Mouse (Mus musculus): ENCODE measurements at regions not wholly inside any gene's neighbourhood (a gene's known extent, or its start where the extent isn't known, plus 50 kb on each side); places are given as distances from the start of the nearest gene placed in this dataset.

GRCm38 (mm10) chr12:52400099-52400498 is 103.7 kb upstream of the Arhgap5 start:
- no peak for DNase-seq (ENCODE audit: low spot score)

- DNase-seq (ENCODE audit: low spot score) = no peak
Observed at GRCm38 (mm10) chr12:52402711-52403110, 101.1 kb upstream of the Arhgap5 start.

DNA sequence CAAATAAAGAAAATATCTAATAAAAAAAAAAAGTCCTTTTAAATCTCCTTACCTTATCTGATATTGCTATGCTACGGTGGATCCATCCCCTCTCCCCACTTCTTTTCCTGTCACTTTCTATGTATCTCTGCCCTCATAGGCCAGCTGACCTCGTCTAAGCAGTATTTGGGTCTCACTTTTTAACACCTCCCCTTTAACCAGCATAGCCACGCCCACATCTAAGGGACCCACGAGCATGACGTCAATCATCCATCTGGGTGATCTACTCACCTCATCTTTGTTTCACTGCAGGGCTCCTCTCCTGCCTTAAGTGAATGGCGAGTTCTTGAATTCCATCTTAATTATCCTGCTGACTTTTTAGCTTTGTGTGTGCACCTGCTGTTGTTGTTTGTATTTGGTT is 97.4 kb upstream of the Arhgap5 start:
- DNase-seq (ENCODE audit: low spot score) = no peak

GRCm38 (mm10) chr12:52408307-52408895 is 95.4 kb upstream of the Arhgap5 start:
- no peak for DNase-seq (ENCODE audit: low spot score)

- no peak for DNase-seq (ENCODE audit: low spot score)
Observed at GRCm38 (mm10) chr12:52409221-52409620, 94.6 kb upstream of the Arhgap5 start.

DNA sequence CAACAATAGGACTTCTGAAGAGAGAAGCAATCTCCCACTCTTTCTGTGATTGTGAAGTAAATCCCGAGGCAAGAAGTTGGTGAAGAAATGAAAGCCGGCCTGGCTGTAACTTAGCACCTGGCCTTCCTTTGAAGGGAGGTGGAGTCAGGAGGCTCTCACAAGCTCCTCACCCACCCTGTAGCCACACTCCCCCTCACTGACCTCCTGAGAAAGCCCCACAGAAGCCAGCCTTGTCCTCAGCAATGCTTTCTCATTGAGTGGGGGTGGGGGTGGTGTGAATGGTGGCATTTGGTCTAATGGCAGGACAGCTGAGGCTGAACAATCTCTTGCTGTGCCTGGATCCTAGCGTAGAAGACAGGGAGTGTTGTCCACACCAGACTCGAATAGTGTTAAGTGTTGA is 91.6 kb upstream of the Arhgap5 start:
- DNase-seq (ENCODE audit: low spot score) = no peak

GRCm38 (mm10) chr12:52413046-52413473 is 90.7 kb upstream of the Arhgap5 start:
- no peak for DNase-seq (ENCODE audit: low spot score)

- no peak for DNase-seq (ENCODE audit: low spot score)
Observed at GRCm38 (mm10) chr12:52422729-52423128, 81.0 kb upstream of the Arhgap5 start.

DNA sequence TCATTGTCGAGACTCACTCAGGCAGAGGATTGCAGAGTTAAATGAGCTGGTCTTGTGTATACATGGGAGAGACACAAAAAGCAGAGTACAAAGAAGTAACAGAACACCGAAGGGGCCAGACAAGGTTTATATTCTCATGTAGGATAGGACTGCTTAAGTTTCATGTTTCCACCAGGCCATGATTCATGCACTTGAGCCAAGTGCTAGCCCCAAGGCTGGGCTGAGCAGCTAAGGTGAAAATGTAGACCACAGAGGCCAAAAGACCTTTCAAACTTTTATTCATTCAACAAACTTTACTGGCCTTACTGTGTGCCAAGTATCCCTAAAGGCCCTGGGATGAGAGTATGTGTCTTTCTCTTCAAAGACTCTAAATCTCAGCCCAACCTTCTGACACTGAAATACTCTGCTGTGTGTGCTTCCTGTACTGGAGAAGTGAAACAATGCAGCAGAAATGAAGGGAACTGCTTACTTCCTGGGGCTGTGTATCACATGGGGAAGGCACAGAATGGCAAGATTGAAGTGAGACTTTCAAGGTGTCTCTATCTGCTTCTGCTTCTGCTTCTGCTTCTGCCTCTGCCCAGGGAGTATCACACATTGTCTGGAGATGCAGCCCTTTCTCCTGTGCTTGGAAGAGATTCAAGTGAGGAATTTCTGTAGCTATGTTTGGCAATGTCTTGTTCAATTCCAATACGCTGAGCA is 79.3 kb upstream of the Arhgap5 start:
- DNase-seq (ENCODE audit: low spot score) = no peak

- DNase-seq (ENCODE audit: low spot score) = no peak
Observed at GRCm38 (mm10) chr12:52429935-52430334, 73.8 kb upstream of the Arhgap5 start.

DNA sequence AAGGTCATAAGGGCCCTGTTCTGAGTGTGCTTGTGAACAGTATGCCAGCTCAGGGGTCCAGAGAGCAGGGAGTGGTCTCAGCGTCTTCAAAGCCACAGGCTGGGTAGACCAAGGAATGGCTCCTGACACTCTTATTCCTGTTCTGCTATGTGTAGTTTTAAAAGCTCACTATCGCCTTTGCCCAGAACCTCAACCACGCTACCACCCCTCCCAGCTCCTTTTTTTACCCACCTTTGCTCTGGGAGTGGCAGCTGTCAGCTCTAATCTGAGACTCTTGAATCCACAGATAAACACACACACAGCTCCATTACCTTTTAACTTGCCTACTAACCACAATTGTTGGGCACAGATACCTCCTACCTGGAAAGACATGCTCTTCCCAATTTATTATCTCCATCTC is 71.8 kb upstream of the Arhgap5 start:
- no peak for DNase-seq (ENCODE audit: low spot score)

DNA sequence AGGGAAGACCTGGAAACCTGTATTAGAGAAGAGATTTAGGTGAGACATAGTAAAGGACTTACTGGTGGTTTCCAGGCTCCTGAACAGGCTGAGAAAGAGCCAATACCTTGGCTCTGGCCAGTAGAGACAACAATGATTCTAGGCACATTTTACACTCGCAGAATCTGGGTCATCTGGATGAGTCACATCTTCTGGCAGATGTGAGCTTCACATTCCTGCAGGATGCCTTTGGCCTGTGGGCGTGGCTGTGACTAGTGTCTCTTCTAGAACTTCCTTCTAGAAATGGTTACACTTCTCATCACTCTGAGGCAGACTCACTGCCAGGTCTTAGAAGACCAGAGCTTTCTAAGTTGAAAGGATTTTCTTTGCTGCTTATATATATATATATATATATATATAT is 69.8 kb upstream of the Arhgap5 start:
- no peak for DNase-seq (ENCODE audit: low spot score)

DNA sequence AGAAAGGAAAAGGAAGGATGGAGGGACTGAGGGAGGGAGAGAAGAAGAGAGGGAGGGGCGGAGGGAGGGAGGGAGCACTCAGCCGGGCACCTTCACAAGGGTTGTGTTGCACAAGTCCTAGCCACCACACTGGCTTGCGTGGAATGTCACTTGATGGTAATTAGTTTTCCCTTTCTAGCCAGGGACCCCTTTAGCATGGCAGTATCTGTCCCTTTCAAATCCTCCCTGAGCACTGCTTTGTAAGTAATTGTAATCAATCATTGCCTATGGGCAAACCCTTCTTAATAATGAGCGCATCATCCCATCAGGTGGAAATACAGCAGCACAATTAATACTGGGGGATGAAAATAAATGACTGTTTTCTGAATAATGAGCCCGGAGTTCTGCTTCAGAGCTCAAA is 68.5 kb upstream of the Arhgap5 start:
- no peak for DNase-seq (ENCODE audit: low spot score)

DNA sequence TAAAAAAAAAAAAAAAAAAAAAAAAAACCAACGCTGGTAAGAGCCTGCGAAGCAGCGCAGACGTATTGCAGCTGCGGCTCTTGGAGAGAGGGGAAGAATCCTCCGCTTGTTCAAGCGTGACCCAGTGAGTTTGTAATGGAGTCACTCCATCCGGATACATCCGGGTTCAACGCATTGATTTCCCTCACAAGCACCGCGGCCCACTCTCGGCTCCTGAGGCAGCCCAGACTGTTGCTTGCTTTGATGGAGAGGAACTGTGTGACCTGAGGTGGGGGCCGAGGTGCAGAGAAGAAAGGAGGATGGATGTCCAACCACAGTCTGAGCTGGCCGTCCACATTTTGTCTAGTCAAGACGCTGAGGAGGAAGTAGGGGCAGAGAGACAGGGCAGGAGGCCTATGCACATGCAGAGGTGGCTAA is 68.0 kb upstream of the Arhgap5 start:
- no peak for DNase-seq (ENCODE audit: low spot score)

DNA sequence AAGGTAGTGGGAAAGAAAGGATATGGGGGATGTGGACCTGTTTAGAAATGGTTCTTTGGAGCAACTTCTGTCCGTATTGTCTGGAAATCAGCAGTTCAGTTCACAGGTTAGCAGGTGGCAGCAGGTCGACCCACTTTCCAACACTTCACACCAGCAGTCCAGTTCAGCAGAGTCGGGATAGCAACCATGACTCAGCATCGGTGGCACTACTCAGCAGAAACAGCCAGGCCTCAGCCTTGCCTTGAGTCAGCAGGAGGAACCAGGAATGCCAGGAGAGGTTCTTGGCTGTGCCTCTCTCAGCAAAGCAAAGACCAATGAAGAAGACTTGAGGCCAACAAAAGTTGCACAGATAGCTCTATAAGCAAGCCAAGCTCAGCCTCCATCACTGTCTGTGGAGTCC is 66.8 kb upstream of the Arhgap5 start:
- no peak for DNase-seq (ENCODE audit: low spot score)

DNA sequence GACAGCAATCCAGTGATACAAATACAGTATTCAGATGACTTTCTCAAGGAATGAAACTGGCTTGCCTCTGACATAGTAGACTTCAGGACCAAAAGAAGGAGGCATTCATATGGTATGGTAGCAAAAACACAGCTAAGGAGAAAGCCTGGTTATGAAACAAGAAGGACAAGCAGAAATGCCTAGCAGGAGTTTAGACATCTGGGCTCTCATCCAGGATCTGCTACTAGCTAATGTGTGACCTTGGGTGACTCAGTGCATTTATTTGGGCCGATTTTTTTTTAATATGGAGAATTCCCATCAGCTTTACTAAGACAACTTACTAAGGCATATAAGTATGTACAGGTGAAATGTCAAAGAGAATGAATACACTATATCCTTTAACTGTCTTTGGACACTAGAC is 64.5 kb upstream of the Arhgap5 start:
- no peak for DNase-seq (ENCODE audit: low spot score)

GRCm38 (mm10) chr12:52440868-52441365 is 62.9 kb upstream of the Arhgap5 start:
- DNase-seq (ENCODE audit: low spot score) = no peak

DNA sequence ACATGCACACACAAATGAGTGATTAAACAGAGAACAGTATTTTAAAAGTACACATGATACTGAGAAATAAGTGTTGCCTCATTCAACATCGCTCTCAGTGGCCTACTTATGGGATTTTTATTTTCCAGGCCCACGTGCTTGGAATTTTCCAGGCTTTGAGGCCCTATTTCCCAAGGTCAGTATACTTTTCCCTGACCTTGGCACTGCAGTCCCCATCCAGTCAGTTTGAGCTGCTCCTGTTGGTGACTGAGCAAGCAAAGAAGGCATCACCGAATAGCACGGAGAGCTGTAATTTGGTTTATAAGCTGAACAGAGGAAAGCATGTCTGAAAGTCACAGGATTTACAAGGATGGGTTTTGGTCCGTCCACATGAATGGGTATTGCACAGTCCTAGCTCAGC is 61.4 kb upstream of the Arhgap5 start:
- DNase-seq (ENCODE audit: low spot score) = no peak

DNA sequence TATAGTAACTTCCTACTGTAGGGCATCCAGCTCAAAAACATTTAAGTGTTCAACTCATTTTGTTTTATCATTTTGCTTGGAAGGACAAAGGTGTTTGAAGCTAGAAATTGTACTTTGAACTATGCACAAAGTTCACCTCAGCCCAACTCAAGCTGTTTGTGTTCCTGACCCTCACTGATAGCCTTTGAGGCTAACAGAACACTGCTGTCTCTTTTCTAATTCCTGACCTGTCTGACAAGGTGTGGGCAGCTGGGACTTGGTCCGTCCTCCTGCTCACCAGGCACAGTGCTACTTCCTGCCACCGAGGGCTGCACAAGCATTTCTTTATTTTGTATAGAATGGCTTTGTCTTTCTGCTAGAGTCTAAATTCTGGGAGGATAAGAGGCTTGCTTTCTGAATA is 58.0 kb upstream of the Arhgap5 start:
- DNase-seq (ENCODE audit: low spot score) = no peak

DNA sequence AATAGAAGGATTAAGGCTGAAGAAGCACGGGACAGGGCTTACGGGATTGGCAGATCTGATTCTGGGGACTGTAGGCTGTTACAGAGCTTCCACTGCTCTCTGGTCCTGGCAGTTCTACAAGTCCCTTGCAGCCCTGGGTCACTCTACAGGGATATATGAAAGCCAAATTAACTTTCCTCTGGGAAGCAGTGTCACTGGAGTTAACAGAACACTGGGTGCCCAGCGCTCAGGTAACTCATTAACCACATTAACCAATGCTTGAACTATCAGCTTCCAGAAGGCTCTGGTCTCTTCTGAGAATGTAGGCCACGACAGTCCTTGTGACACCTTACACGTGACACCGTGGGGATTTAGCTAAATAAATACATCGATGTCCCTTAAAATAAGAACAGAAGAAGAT is 57.3 kb upstream of the Arhgap5 start:
- DNase-seq (ENCODE audit: low spot score) = no peak

GRCm38 (mm10) chr12:52447482-52447881 is 56.3 kb upstream of the Arhgap5 start:
- DNase-seq (ENCODE audit: low spot score) = no peak

DNA sequence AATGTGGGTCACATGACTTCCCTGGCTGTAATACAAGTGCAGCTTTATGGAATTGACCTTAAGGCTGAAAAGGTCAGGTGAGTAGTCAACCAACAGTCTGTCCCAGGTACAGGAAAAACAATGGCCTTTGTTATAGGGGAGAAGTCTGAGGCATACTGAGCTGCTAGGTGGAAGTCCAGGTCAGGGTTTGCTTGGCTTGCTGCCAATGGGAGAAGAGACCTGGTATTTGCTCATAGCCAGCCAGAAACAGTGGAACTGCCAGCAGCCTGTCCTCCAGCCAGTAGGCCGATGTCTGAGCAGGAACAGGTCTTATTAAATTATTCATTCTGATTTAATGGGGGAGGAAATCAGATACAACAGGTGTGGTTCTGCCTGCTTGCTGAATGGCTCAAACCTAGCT is 55.6 kb upstream of the Arhgap5 start:
- DNase-seq (ENCODE audit: low spot score) = no peak

DNA sequence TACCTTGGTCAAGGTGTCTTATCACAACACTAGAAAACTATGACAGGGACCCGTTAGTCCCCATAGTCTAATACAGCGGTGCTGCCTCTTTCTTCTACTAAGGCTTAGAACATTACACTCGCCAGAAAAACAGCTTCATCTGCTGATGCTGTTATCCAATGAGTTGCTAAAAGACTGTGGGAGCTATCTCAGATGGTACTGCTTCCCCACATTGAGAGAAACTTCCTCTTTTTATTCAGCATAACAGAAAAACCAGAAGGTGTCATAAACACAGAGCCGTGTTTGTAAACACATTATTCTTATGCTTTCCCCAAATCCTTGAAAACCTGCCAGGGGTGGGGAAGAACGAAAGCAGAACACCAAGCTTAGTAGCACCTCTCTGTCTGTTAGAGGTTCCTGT is 49.9 kb upstream of the Arhgap5 start:
- no peak for DNase-seq (ENCODE audit: low spot score)
